Mouse (Mus musculus) kidney, adult 2 months (tissue): ENCODE data around the gene Klf12. TPM values are rescaled to one million over a fixed set of nuclear protein-coding genes. Genes with fewer than 3 reads are reported as not detected.

ENCODE experiments used
- DNase-seq: peaks from one replicate; pipeline ENCODE4 v3.0.0; 2021
- H3K27ac ChIP-seq: fragments of 200-500 bp; 2 replicates; pipeline ENCODE4 v1.5.1; 2012; ENCODE audit warnings: low read depth, low read length, control low read depth, inconsistent platforms; ENCODE audit not compliant: insufficient read depth
- H3K27me3 ChIP-seq: fragments of 200-500 bp; replicated peaks from 2 replicates; pipeline ENCODE4 v1.6.1; 2012; ENCODE audit warnings: mild to moderate bottlenecking, moderate library complexity, low read length, inconsistent platforms; ENCODE audit not compliant: control insufficient read depth, insufficient read depth
- H3K36me3 ChIP-seq: fragments of 200-500 bp; 2 replicates; pipeline ENCODE4 v1.6.1; 2012; ENCODE audit warnings: mild to moderate bottlenecking, moderate library complexity, low read length, inconsistent platforms; ENCODE audit not compliant: control insufficient read depth, insufficient read depth
- H3K4me1 ChIP-seq: fragments of 200-500 bp; 2 replicates; pipeline ENCODE4 v1.6.1; 2011; ENCODE audit warnings: low read length; ENCODE audit not compliant: control insufficient read depth, insufficient read depth
- H3K4me3 ChIP-seq: fragments of 200-500 bp; 2 replicates; pipeline ENCODE4 v1.5.1; 2011; ENCODE audit warnings: mild to moderate bottlenecking, low read depth, low read length, control low read depth; ENCODE audit not compliant: insufficient read depth
- CTCF ChIP-seq: fragments of 200-500 bp; conservative IDR thresholded peaks from 2 replicates; pipeline ENCODE4 v1.5.1; 2011; ENCODE audit warnings: low read depth, mild to moderate bottlenecking, control low read depth, low read length, moderate library complexity, mixed read lengths; ENCODE audit not compliant: insufficient read depth, insufficient read length
- POLR2A ChIP-seq: fragments of 200-500 bp; IDR thresholded peaks from one replicate; pipeline ENCODE4 v1.6.1; 2011; ENCODE audit warnings: low read depth, low read length, control low read depth
- WGBS: fragments of 180-500 bp; shearing (Covaris S2); methylation state at CpG from one replicate; pipeline ENCODE4 v1.1.7; 2018; 5-methylcytosine and 5-hydroxymethylcytosine counted together
- polyA plus RNA-seq: library from polyadenylated mRNA; depleted of rRNA; stranded (reverse); fragments of >200 nt; gene quantifications from 2 replicates; pipeline ENCODE4 v1.2.3, GENCODE M21; 2012

Klf12 gene
- polyA plus RNA-seq, 1 experiment = 11.0 TPM

GRCm38 (mm10) chr14:99931879-99932278 lies 352.6 kb downstream of the Klf12 start:
- TF ChIP-seq POLR2A (no peak), CTCF (peak; percentile 76)
- Histone ChIP-seq H3K27me3 (no peaks in the 10 kb centered on the region), H3K36me3 (0 out of 2 replicates have a peak, but pooled peaks cover 1% of the 10 kb centered on the region), H3K4me3 (no peak overlapping the region), H3K27ac (no peak overlapping the region), H3K4me1 (peaks cover under 1% of the 10 kb centered on the region; the same call in 1 of the 2 replicates)
- peak; percentile 66 for DNase-seq
- 7% methylated on average over 4 of the region's 4 CpGs for WGBS

- H3K27ac ChIP-seq = no peak overlapping the region
- H3K27me3 ChIP-seq = no peaks in the 10 kb centered on the region
- no peak overlapping the region for H3K4me3 ChIP-seq
- 81% methylated on average over 3 of the region's 3 CpGs for WGBS
- H3K36me3 ChIP-seq = no peaks in the 10 kb centered on the region
- TF ChIP-seq CTCF (no peak), POLR2A (no peak)
- no peaks in the 10 kb centered on the region for H3K4me1 ChIP-seq
- no peak for DNase-seq
Observed at GRCm38 (mm10) chr14:99911912-99912311, 372.6 kb downstream of the Klf12 start.

DNA sequence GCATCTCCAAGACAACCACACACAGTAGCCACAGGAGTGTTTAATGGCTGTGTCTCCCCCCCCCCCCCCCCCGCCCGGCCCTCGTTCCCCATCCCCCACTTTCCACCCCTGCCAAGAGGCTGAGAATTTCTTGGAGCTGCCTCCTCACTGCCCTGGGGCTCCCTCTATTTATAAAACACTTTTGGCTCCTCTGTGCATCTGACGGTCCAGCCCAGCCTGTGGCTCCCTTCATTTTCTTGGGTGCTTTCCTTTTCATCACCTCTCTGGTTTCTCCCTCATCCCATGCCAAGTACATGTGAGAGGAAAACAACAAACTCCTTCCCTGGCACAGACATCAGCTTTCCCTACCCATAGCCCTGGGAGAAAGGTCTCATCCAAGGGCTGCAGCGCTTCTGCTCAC lies 373.6 kb downstream of the Klf12 start:
- H3K36me3 ChIP-seq = no peaks in the 10 kb centered on the region
- no peaks in the 10 kb centered on the region for H3K27me3 ChIP-seq
- no peak for DNase-seq
- TF ChIP-seq POLR2A = no peak
- TF ChIP-seq CTCF = no peak
- 33% methylated on average over 5 of the region's 5 CpGs for WGBS
- no peaks in the 10 kb centered on the region for H3K4me1 ChIP-seq
- H3K4me3 ChIP-seq = no peak overlapping the region
- H3K27ac ChIP-seq = no peak overlapping the region

DNA sequence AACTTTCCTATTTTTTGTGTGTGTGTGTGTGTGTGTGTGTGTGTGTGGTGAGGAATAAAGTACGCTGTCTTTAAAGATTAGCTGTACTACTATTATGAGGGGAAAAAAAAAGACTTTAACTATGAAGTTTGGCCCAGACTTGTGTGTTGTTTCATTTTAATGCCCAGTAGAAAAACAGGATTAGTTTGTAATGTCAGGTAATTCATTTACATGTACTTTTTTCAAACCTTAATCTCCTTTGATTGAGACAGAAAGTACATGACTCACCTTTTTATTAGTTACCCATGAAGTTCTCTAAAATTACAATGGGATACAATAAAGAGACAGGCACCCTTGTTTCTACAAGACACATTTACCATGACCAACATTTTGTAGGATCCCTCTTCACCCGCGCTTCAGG lies 383.6 kb downstream of the Klf12 start:
- peak; percentile 36 for DNase-seq
- peak overlapping the region; percentile 22; the same call in 1 of the 2 replicates for H3K27ac ChIP-seq
- peaks cover 8% of the 10 kb centered on the region; the same call in 1 of the 2 replicates for H3K4me1 ChIP-seq
- WGBS = 73% methylated on average over 3 of the region's 3 CpGs
- H3K4me3 ChIP-seq = no peak overlapping the region
- no peaks in the 10 kb centered on the region for H3K27me3 ChIP-seq
- no peaks in the 10 kb centered on the region for H3K36me3 ChIP-seq
- TF ChIP-seq POLR2A (no peak), CTCF (no peak)

GRCm38 (mm10) chr14:99898861-99899260 lies 385.6 kb downstream of the Klf12 start:
- H3K4me1 ChIP-seq = peaks cover 8% of the 10 kb centered on the region; the same call in 1 of the 2 replicates
- no peaks in the 10 kb centered on the region for H3K36me3 ChIP-seq
- WGBS = 89% methylated on average over 3 of the region's 3 CpGs
- no peak overlapping the region for H3K4me3 ChIP-seq
- H3K27ac ChIP-seq = no peak overlapping the region
- no peak for DNase-seq
- TF ChIP-seq CTCF = no peak
- no peak for TF ChIP-seq POLR2A
- no peaks in the 10 kb centered on the region for H3K27me3 ChIP-seq

DNA sequence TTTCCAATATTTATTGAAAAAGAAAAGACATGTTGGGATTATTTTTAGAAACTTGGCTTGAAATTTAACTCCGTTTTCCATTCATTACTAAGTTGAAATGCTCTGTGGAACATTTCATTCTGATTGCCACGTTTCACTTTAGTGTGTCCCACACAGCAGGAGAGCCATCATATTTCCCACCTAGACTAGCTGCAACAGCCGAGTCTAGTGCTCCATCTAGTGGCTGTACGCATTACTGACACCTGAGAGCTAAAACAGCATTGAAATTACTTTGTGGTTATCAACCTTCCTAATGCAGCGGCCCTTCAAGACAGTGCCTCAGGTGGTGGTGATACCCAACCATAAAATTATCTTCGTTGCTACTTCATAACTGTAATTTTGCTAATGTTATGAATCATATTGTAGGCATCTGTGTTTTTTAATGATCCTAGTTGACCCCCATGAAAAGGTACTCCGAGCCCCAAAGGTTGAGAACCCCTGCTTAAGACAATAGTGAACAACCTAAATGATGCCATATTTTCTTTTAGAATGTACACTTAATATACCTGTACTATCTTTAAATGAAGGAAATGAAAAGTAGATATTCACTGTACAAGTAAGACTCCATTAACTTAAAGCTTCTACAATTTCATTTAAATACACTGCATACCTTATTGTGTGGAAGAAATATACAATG lies 389.6 kb downstream of the Klf12 start:
- Histone ChIP-seq H3K36me3 (no peaks in the 10 kb centered on the region), H3K27ac (no peak overlapping the region), H3K27me3 (no peaks in the 10 kb centered on the region), H3K4me1 (no peaks in the 10 kb centered on the region), H3K4me3 (no peak overlapping the region)
- DNase-seq = peak; percentile 68
- TF ChIP-seq CTCF (peak; percentile 87), POLR2A (no peak)
- WGBS = 18% methylated on average over 7 of the region's 7 CpGs

GRCm38 (mm10) chr14:99894062-99894461 lies 390.4 kb downstream of the Klf12 start:
- no peaks in the 10 kb centered on the region for H3K27me3 ChIP-seq
- no peaks in the 10 kb centered on the region for H3K4me1 ChIP-seq
- no peaks in the 10 kb centered on the region for H3K36me3 ChIP-seq
- DNase-seq = no peak
- 66% methylated on average over 14 of the region's 14 CpGs for WGBS
- no peak overlapping the region for H3K27ac ChIP-seq
- no peak overlapping the region for H3K4me3 ChIP-seq
- TF ChIP-seq POLR2A = no peak
- TF ChIP-seq CTCF = no peak
